Mouse (Mus musculus): ENCODE data around the gene Llcfc1. TPM values are rescaled to one million over a fixed set of nuclear protein-coding genes. Genes with fewer than 3 reads are reported as not detected.

Gene Llcfc1
- total RNA-seq (2021), result not detected
- polyA plus RNA-seq (2012; rRNA removed), result 0.35 and 0.47 TPM in 2 replicates
- long read RNA-seq, result 0 reads

GRCm38 (mm10) chr6:41684131-41684530, at the start of gene Llcfc1:
Gene Llcfc1 (plus strand): TSS chr6:41684431.
- intact Hi-C loops (cut with DNase I), result no loop called here
- 59% methylated on average over 2 of the region's 2 CpGs for WGBS
- Histone ChIP-seq H3K27me3 (ENCODE audit: control insufficient read depth, insufficient read depth, low read length) (no peaks in the 10 kb centered on the region), H3K27ac (no peak within 1 kb of the TSS), H3K9ac (ENCODE audit: low read depth, low read length) (no peak within 1 kb of the TSS), H3K79me2 (replicated peaks; ENCODE audit: control insufficient read depth, insufficient read depth, low read length) (no peaks in the 10 kb centered on the region), H3K36me3 (ENCODE audit: control insufficient read depth, insufficient read depth, low read length) (no peaks in the 10 kb centered on the region), H3K4me3 (no peak within 1 kb of the TSS), H3K4me1 (ENCODE audit: control insufficient read depth, insufficient read depth, low read length) (no peaks in the 10 kb centered on the region)
- TF ChIP-seq POLR2A (IDR thresholded peaks at IDR 0.05; ENCODE audit: insufficient read depth, low read depth, low read length) (no peak), EP300 (IDR thresholded peaks at IDR 0.05; ENCODE audit: insufficient read depth, low read depth, low read length) (no peak), CTCF (IDR thresholded peaks at IDR 0.05) (no peak)
- DNase-seq, result no peak

DNA sequence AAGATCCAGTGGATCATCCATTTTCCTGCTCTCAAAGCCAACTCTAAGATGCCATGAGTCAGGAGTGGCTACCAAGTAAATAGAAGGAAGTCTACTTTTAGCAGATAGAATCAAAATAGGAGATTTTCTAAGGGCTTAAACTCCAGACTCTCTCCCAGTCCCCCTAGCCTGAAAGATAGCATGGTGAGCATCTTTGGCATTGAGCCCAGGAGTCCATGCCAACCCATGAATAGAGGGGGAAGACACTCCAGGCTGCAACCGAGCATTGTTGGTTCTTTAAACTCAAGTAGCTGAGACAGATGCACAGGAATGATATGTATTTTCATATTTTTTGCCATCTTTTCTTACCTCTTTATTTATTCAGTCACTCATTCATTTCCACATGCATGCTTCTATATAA, 49.0 kb upstream of the Llcfc1 start:
- H3K27ac ChIP-seq, result no peak overlapping the region
- TF ChIP-seq EP300 (IDR thresholded peaks at IDR 0.05; ENCODE audit: insufficient read depth, low read depth, low read length), result no peak
- no peak for TF ChIP-seq CTCF (IDR thresholded peaks at IDR 0.05)
- no peak for TF ChIP-seq POLR2A (IDR thresholded peaks at IDR 0.05; ENCODE audit: insufficient read depth, low read depth, low read length)
- H3K79me2 ChIP-seq (replicated peaks; ENCODE audit: control insufficient read depth, insufficient read depth, low read length), result no peaks in the 10 kb centered on the region
- H3K9ac ChIP-seq (ENCODE audit: low read depth, low read length), result no peak overlapping the region
- no peaks in the 10 kb centered on the region for H3K4me1 ChIP-seq (ENCODE audit: control insufficient read depth, insufficient read depth, low read length)
- no peak overlapping the region for H3K4me3 ChIP-seq
- intact Hi-C loops (cut with DNase I), result no loop called here
- no peaks in the 10 kb centered on the region for H3K27me3 ChIP-seq (ENCODE audit: control insufficient read depth, insufficient read depth, low read length)
- 24% methylated on average over 1 of the region's 1 CpGs for WGBS
- no peaks in the 10 kb centered on the region for H3K36me3 ChIP-seq (ENCODE audit: control insufficient read depth, insufficient read depth, low read length)
- no peak for DNase-seq

GRCm38 (mm10) chr6:41636178-41636577, 48.1 kb upstream of the Llcfc1 start, which contains the start of gene Trpv6:
Gene Trpv6 (minus strand): TSS chr6:41636405.
- Histone ChIP-seq H3K27ac (no peak within 1 kb of the TSS), H3K36me3 (ENCODE audit: control insufficient read depth, insufficient read depth, low read length) (no peaks in the 10 kb centered on the region), H3K9ac (ENCODE audit: low read depth, low read length) (no peak within 1 kb of the TSS), H3K4me1 (ENCODE audit: control insufficient read depth, insufficient read depth, low read length) (no peaks in the 10 kb centered on the region), H3K79me2 (replicated peaks; ENCODE audit: control insufficient read depth, insufficient read depth, low read length) (no peaks in the 10 kb centered on the region), H3K27me3 (ENCODE audit: control insufficient read depth, insufficient read depth, low read length) (no peaks in the 10 kb centered on the region), H3K4me3 (no peak within 1 kb of the TSS)
- TF ChIP-seq CTCF (IDR thresholded peaks at IDR 0.05), result no peak
- no peak for TF ChIP-seq EP300 (IDR thresholded peaks at IDR 0.05; ENCODE audit: insufficient read depth, low read depth, low read length)
- no peak for TF ChIP-seq POLR2A (IDR thresholded peaks at IDR 0.05; ENCODE audit: insufficient read depth, low read depth, low read length)
- DNase-seq, result no peak
- intact Hi-C loops (cut with DNase I), result no loop called here
- WGBS, result 15% methylated on average over 5 of the region's 5 CpGs

- Histone ChIP-seq H3K27me3 (ENCODE audit: control insufficient read depth, insufficient read depth, low read length) (no peaks in the 10 kb centered on the region), H3K79me2 (replicated peaks; ENCODE audit: control insufficient read depth, insufficient read depth, low read length) (no peaks in the 10 kb centered on the region), H3K27ac (no peak overlapping the region), H3K4me1 (ENCODE audit: control insufficient read depth, insufficient read depth, low read length) (no peaks in the 10 kb centered on the region), H3K9ac (ENCODE audit: low read depth, low read length) (no peak overlapping the region), H3K4me3 (no peak overlapping the region), H3K36me3 (ENCODE audit: control insufficient read depth, insufficient read depth, low read length) (no peaks in the 10 kb centered on the region)
- no peak for DNase-seq
- intact Hi-C loops (cut with DNase I), result no loop called here
- 23% methylated on average over 1 of the region's 1 CpGs for WGBS
- TF ChIP-seq EP300 (IDR thresholded peaks at IDR 0.05; ENCODE audit: insufficient read depth, low read depth, low read length), result no peak
- no peak for TF ChIP-seq POLR2A (IDR thresholded peaks at IDR 0.05; ENCODE audit: insufficient read depth, low read depth, low read length)
- TF ChIP-seq CTCF (IDR thresholded peaks at IDR 0.05), result no peak
Measured at GRCm38 (mm10) chr6:41637393-41637792, 46.8 kb upstream of the Llcfc1 start.

GRCm38 (mm10) chr6:41637927-41638506, 46.2 kb upstream of the Llcfc1 start:
- DNase-seq, result no peak
- no peak overlapping the region for H3K27ac ChIP-seq
- H3K36me3 ChIP-seq (ENCODE audit: control insufficient read depth, insufficient read depth, low read length), result no peaks in the 10 kb centered on the region
- TF ChIP-seq EP300 (IDR thresholded peaks at IDR 0.05; ENCODE audit: insufficient read depth, low read depth, low read length) (no peak), CTCF (IDR thresholded peaks at IDR 0.05) (no peak), POLR2A (IDR thresholded peaks at IDR 0.05; ENCODE audit: insufficient read depth, low read depth, low read length) (no peak)
- no peaks in the 10 kb centered on the region for H3K4me1 ChIP-seq (ENCODE audit: control insufficient read depth, insufficient read depth, low read length)
- H3K27me3 ChIP-seq (ENCODE audit: control insufficient read depth, insufficient read depth, low read length), result no peaks in the 10 kb centered on the region
- 67% methylated on average over 6 of the region's 6 CpGs for WGBS
- H3K79me2 ChIP-seq (replicated peaks; ENCODE audit: control insufficient read depth, insufficient read depth, low read length), result no peaks in the 10 kb centered on the region
- intact Hi-C loops (cut with DNase I), result no loop called here
- no peak overlapping the region for H3K4me3 ChIP-seq
- H3K9ac ChIP-seq (ENCODE audit: low read depth, low read length), result no peak overlapping the region

DNA sequence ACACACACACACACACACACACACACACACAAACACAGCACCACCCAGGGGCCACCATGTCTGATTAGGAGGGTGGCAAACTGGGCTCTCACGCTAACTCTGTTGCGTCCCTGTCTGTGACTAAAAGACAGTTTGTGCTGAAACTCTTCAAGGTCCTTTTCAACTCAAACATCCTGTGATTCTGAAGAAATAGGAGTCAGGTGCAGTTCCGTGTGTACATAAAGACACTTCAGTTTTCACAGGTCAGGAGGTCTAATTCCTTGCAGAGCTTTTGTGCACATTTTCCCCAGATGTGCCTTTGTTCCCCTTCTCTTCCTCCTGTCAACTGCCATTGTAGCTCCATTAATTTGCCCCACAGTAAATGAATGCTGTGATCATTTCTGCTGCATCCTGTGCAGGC, 43.8 kb upstream of the Llcfc1 start:
- no peaks in the 10 kb centered on the region for H3K79me2 ChIP-seq (replicated peaks; ENCODE audit: control insufficient read depth, insufficient read depth, low read length)
- no peaks in the 10 kb centered on the region for H3K27me3 ChIP-seq (ENCODE audit: control insufficient read depth, insufficient read depth, low read length)
- 75% methylated on average over 3 of the region's 3 CpGs for WGBS
- no peak overlapping the region for H3K9ac ChIP-seq (ENCODE audit: low read depth, low read length)
- H3K4me1 ChIP-seq (ENCODE audit: control insufficient read depth, insufficient read depth, low read length), result no peaks in the 10 kb centered on the region
- intact Hi-C loops (cut with DNase I), result no loop called here
- no peak overlapping the region for H3K4me3 ChIP-seq
- H3K36me3 ChIP-seq (ENCODE audit: control insufficient read depth, insufficient read depth, low read length), result no peaks in the 10 kb centered on the region
- no peak for DNase-seq
- TF ChIP-seq EP300 (IDR thresholded peaks at IDR 0.05; ENCODE audit: insufficient read depth, low read depth, low read length) (no peak), CTCF (IDR thresholded peaks at IDR 0.05) (no peak), POLR2A (IDR thresholded peaks at IDR 0.05; ENCODE audit: insufficient read depth, low read depth, low read length) (no peak)
- no peak overlapping the region for H3K27ac ChIP-seq
